Mouse (Mus musculus): ENCODE measurements around the gene Disp3. TPM values are rescaled to one million over a fixed set of nuclear protein-coding genes. Genes with fewer than 3 reads are reported as not detected.

Gene Disp3
- total RNA-seq (2021): 1 to 10 TPM in 1 of 2 experiments, under 1 TPM in 1; 0.79 to 1.2 TPM
- long read RNA-seq, experiment 1: 0 reads
- long read RNA-seq, experiment 2: 0 reads

- DNase-seq: no peak
Measured at GRCm38 (mm10) chr4:148287476-148288054, at the start of gene Disp3. Gene Disp3, minus strand, starts transcription at chr4:148287965.

- no peak for DNase-seq
Measured at GRCm38 (mm10) chr4:148330269-148330668, 42.5 kb upstream of the Disp3 start.

- no peak for DNase-seq
Measured at GRCm38 (mm10) chr4:148329431-148329830, 41.7 kb upstream of the Disp3 start.

- DNase-seq: no peak
Measured at GRCm38 (mm10) chr4:148328237-148328636, 40.5 kb upstream of the Disp3 start.

- no peak for DNase-seq
Measured at GRCm38 (mm10) chr4:148327266-148327997, 39.7 kb upstream of the Disp3 start.

- no peak for DNase-seq
Measured at GRCm38 (mm10) chr4:148326791-148327190, 39.0 kb upstream of the Disp3 start.

- DNase-seq: no peak
Measured at GRCm38 (mm10) chr4:148325951-148326350, 38.2 kb upstream of the Disp3 start.

GRCm38 (mm10) chr4:148325057-148325456 is 37.3 kb upstream of the Disp3 start:
- DNase-seq: no peak

- no peak for DNase-seq
Measured at GRCm38 (mm10) chr4:148322152-148322551, 34.4 kb upstream of the Disp3 start.

GRCm38 (mm10) chr4:148319366-148319765 is 31.6 kb upstream of the Disp3 start:
- no peak for DNase-seq

- DNase-seq: peak; percentile 62
Measured at GRCm38 (mm10) chr4:148315377-148316175, 27.8 kb upstream of the Disp3 start.

- no peak for DNase-seq
Measured at GRCm38 (mm10) chr4:148314396-148314795, 26.6 kb upstream of the Disp3 start.

GRCm38 (mm10) chr4:148313601-148314000 is 25.8 kb upstream of the Disp3 start:
- no peak for DNase-seq

GRCm38 (mm10) chr4:148312296-148313116 is 24.7 kb upstream of the Disp3 start:
- no peak for DNase-seq

GRCm38 (mm10) chr4:148310845-148311244 is 23.1 kb upstream of the Disp3 start:
- no peak for DNase-seq

GRCm38 (mm10) chr4:148310126-148310525 is 22.4 kb upstream of the Disp3 start:
- DNase-seq: no peak

GRCm38 (mm10) chr4:148306406-148307083 is 18.8 kb upstream of the Disp3 start:
- peak; percentile 67 for DNase-seq

- no peak for DNase-seq
Measured at GRCm38 (mm10) chr4:148298720-148299119, 11.0 kb upstream of the Disp3 start.

- no peak for DNase-seq
Measured at GRCm38 (mm10) chr4:148297640-148298039, 9.9 kb upstream of the Disp3 start.

- peak; percentile 79 for DNase-seq
Measured at GRCm38 (mm10) chr4:148293319-148293718, 5.6 kb upstream of the Disp3 start.

GRCm38 (mm10) chr4:148291849-148292248 is 4.1 kb upstream of the Disp3 start:
- no peak for DNase-seq

Measured in adrenal gland, postnatal 10 days (tissue).